Mouse (Mus musculus) midbrain, postnatal 0 days (tissue): ENCODE results near the gene Gm10134. TPM values are rescaled to one million over a fixed set of nuclear protein-coding genes. Genes with fewer than 3 reads are reported as not detected.

Experiments
- ATAC-seq: fragments of 200-750 bp; cut with Nextera tagmentation; 2 replicates; pipeline ENCODE4 v1.8.0; 2017; ENCODE audit warnings: moderate number of reproducible peaks, mild to moderate bottlenecking, moderate TSS enrichment, moderate library complexity; ENCODE audit not compliant: low FRiP score
- DNase-seq: peaks from one replicate; pipeline ENCODE4 v3.0.0-alpha.2; 2015; ENCODE audit warnings: low spot score
- H3K27ac ChIP-seq: fragments of 300-500 bp; sonication (generic); 2 replicates; pipeline ENCODE4 v1.5.1; 2014; ENCODE audit warnings: low read depth, mild to moderate bottlenecking, low read length, mixed read lengths
- H3K27me3 ChIP-seq: fragments of 300-500 bp; sonication (generic); 2 replicates; pipeline ENCODE4 v1.6.1; 2014; ENCODE audit warnings: low read length, control low read depth, mixed read lengths; ENCODE audit not compliant: insufficient read depth
- H3K36me3 ChIP-seq: fragments of 300-500 bp; sonication (generic); 2 replicates; pipeline ENCODE4 v1.6.1; 2014; ENCODE audit warnings: low read length, control low read depth, mixed read lengths; ENCODE audit not compliant: insufficient read depth
- H3K4me1 ChIP-seq: fragments of 300-500 bp; sonication (generic); 2 replicates; pipeline ENCODE4 v1.6.1; 2014; ENCODE audit warnings: mild to moderate bottlenecking, control low read depth, antibody characterized with exemption, low read length, mixed read lengths; ENCODE audit not compliant: insufficient read depth
- H3K4me2 ChIP-seq: fragments of 300-500 bp; sonication (generic); 2 replicates; pipeline ENCODE4 v1.6.1; 2014; ENCODE audit warnings: low read depth, mild to moderate bottlenecking, low read length, mixed read lengths; ENCODE audit not compliant: poor library complexity, severe bottlenecking
- H3K4me3 ChIP-seq: fragments of 300-500 bp; sonication (generic); 2 replicates; pipeline ENCODE4 v1.5.1; 2014; ENCODE audit warnings: low read depth, mild to moderate bottlenecking, low read length, moderate library complexity
- H3K9ac ChIP-seq: fragments of 300-500 bp; sonication (generic); replicated peaks from 2 replicates; pipeline ENCODE4 v1.6.1; 2014; ENCODE audit warnings: mild to moderate bottlenecking, low read length, moderate library complexity, mixed read lengths; ENCODE audit not compliant: poor library complexity, severe bottlenecking
- H3K9me3 ChIP-seq: fragments of 300-500 bp; sonication (generic); 2 replicates; pipeline ENCODE4 v1.6.1; 2016; ENCODE audit warnings: low read length, control low read depth
- CTCF ChIP-seq: IDR thresholded peaks from 2 replicates; pipeline ENCODE4 v1.5.1; 2016; ENCODE audit warnings: antibody characterized with exemption, mild to moderate bottlenecking
- WGBS: fragments of 180-500 bp; shearing (Covaris S2); extraction: QIAGEN DNeasy Blood & Tissue Kit; methylation state at CpG from one replicate; pipeline ENCODE4 v1.1.7; 2014; 5-methylcytosine and 5-hydroxymethylcytosine counted together
- polyA plus RNA-seq: library from polyadenylated mRNA; unstranded; fragments of >200 nt; fragmentation: Nextera tagmentation; extraction: Ambion mirVana; gene quantifications from 2 replicates; pipeline ENCODE4 v1.2.1, GENCODE M21; 2015
- total RNA-seq: library from RNA; depleted of rRNA; stranded (reverse); fragments of >200 nt; gene quantifications from 2 replicates; pipeline ENCODE4 v1.2.3, GENCODE M21; 2014

Gm10134 gene
- total and polyA plus RNA-seq, 2 experiments from 2014 or later = 3.6 TPM; not detected in 1

GRCm38 (mm10) chr2:28535650-28536049 is 29.8 kb downstream of the Gm10134 start:
- no peak overlapping the region for H3K9ac ChIP-seq
- no peaks in the 10 kb centered on the region for H3K27me3 ChIP-seq
- WGBS = 27% methylated on average over 7 of the region's 7 CpGs
- no peak overlapping the region for H3K4me3 ChIP-seq
- peaks cover 1% of the 10 kb centered on the region; the same call in 1 of the 2 replicates for H3K36me3 ChIP-seq
- DNase-seq (peak; percentile 63), ATAC-seq (no peak)
- H3K27ac ChIP-seq = 0 out of 2 replicates have a peak overlapping the region, but pooled peaks have one; percentile 18
- H3K4me1 ChIP-seq = peaks cover 59% of the 10 kb centered on the region
- H3K9me3 ChIP-seq = no peaks in the 10 kb centered on the region
- peak overlapping the region; percentile 81 for H3K4me2 ChIP-seq
- no peak for TF ChIP-seq CTCF

GRCm38 (mm10) chr2:28536166-28536565 is 30.3 kb downstream of the Gm10134 start:
- H3K9ac ChIP-seq = no peak overlapping the region
- H3K4me3 ChIP-seq = no peak overlapping the region
- ATAC-seq (no peak), DNase-seq (no peak)
- H3K9me3 ChIP-seq = no peaks in the 10 kb centered on the region
- H3K4me1 ChIP-seq = peaks cover 59% of the 10 kb centered on the region
- H3K36me3 ChIP-seq = peaks cover 3% of the 10 kb centered on the region; the same call in 1 of the 2 replicates
- H3K4me2 ChIP-seq = no peak overlapping the region
- WGBS = 71% methylated on average over 4 of the region's 4 CpGs
- no peaks in the 10 kb centered on the region for H3K27me3 ChIP-seq
- no peak for TF ChIP-seq CTCF
- H3K27ac ChIP-seq = 0 out of 2 replicates have a peak overlapping the region, but pooled peaks have one; percentile 18

GRCm38 (mm10) chr2:28536766-28537633 is 31.1 kb downstream of the Gm10134 start:
- no peak overlapping the region for H3K4me3 ChIP-seq
- peak overlapping the region; percentile 20; the same call in 1 of the 2 replicates for H3K4me2 ChIP-seq
- 58% methylated on average over 11 of the region's 11 CpGs for WGBS
- H3K36me3 ChIP-seq = peaks cover 5% of the 10 kb centered on the region
- no peaks in the 10 kb centered on the region for H3K27me3 ChIP-seq
- H3K27ac ChIP-seq = 0 out of 2 replicates have a peak overlapping the region, but pooled peaks have one; percentile 55
- DNase-seq = no peak
- no peak for ATAC-seq
- H3K9me3 ChIP-seq = no peaks in the 10 kb centered on the region
- no peak overlapping the region for H3K9ac ChIP-seq
- TF ChIP-seq CTCF = no peak
- peaks cover 59% of the 10 kb centered on the region for H3K4me1 ChIP-seq

- no peaks in the 10 kb centered on the region for H3K9me3 ChIP-seq
- DNase-seq (no peak), ATAC-seq (no peak)
- peak overlapping the region; percentile 55; the same call in 1 of the 2 replicates for H3K27ac ChIP-seq
- no peak for TF ChIP-seq CTCF
- WGBS = 10% methylated on average over 4 of the region's 4 CpGs
- H3K36me3 ChIP-seq = peaks cover 10% of the 10 kb centered on the region
- H3K9ac ChIP-seq = no peak overlapping the region
- peaks cover 54% of the 10 kb centered on the region for H3K4me1 ChIP-seq
- H3K4me2 ChIP-seq = peak overlapping the region; percentile 20; the same call in 1 of the 2 replicates
- H3K27me3 ChIP-seq = no peaks in the 10 kb centered on the region
- H3K4me3 ChIP-seq = no peak overlapping the region
These were observed 31.7 kb downstream of the Gm10134 start for GRCm38 (mm10) chr2:28537634-28537920.

- 54% methylated on average over 8 of the region's 8 CpGs for WGBS
- Histone ChIP-seq H3K27ac (peak overlapping the region; percentile 55), H3K36me3 (peaks cover 15% of the 10 kb centered on the region), H3K4me3 (no peak overlapping the region), H3K4me2 (no peak overlapping the region), H3K27me3 (no peaks in the 10 kb centered on the region), H3K4me1 (peaks cover 49% of the 10 kb centered on the region), H3K9ac (no peak overlapping the region; the same call in 1 of the 2 replicates), H3K9me3 (no peaks in the 10 kb centered on the region)
- ATAC-seq (no peak), DNase-seq (no peak)
- TF ChIP-seq CTCF = no peak
These were observed 32.3 kb downstream of the Gm10134 start for GRCm38 (mm10) chr2:28537995-28538816.
